Mouse (Mus musculus): ENCODE data around the gene Echdc2. TPM values are rescaled to one million over a fixed set of nuclear protein-coding genes. Genes with fewer than 3 reads are reported as not detected.

Echdc2 gene
- polyA plus RNA-seq (2012; rRNA removed): 9.6 and 11.0 TPM in 2 replicates

DNA sequence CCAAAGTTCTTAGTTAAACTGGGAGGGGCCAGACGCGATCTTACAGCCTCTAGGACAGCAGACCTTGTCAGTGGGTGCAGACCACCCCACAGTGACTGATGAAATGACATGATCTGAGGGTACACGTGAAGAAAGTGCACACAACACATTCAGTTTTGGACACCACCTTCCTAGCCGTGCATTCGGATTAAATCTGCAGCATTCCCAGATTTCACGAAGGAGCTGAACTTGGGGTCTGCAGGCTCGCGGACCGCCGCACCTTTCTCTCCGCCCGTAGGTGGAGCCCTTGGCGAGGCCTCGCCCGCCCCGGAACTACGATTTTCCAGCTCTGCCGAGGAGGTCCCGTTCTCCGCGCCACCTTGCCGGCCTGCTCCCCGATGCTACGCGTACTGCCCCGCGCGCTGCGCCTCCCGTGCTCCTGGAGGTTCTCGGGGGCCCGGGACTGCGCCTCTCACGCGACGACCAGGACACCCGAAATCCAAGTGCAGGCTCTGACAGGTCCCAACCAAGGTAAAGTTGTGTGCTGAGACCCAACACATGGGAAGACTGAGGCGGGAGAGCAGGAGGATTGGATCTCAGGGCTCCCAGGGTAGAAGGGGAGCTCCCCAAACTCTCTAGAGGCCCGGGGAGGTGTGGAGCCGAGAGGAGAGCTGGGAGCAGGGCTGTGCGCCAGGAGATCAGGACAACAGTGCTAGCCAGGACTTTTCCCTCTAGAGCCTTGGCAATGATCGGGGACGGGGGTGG is at the start of gene Echdc2:
Gene Echdc2 (plus strand): TSS at position 286 of the 744 bp plus-strand sequence.

DNA sequence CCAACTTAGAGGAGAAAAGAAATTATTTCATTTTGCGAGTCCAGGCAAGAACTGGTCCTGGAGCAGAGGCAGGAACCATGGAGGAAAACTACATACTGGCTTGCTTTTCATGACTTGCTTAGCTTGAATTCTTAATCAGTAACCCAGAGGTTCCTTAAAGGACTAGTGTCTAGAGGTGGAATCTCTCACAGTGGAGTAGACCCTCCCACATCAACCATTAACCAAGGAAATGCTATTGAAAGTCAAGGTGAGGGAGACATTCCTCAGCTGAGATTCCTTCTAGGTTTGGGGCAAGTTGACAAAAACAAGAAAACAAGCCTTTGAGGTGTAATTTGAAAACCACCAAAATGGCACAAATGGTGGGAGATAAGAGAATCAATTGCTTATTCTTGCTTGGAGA is 20.4 kb upstream of the Echdc2 start, which contains the start of gene Scp2:
Gene Scp2 (minus strand): TSS at position 119 of the 400 bp plus-strand sequence.

DNA sequence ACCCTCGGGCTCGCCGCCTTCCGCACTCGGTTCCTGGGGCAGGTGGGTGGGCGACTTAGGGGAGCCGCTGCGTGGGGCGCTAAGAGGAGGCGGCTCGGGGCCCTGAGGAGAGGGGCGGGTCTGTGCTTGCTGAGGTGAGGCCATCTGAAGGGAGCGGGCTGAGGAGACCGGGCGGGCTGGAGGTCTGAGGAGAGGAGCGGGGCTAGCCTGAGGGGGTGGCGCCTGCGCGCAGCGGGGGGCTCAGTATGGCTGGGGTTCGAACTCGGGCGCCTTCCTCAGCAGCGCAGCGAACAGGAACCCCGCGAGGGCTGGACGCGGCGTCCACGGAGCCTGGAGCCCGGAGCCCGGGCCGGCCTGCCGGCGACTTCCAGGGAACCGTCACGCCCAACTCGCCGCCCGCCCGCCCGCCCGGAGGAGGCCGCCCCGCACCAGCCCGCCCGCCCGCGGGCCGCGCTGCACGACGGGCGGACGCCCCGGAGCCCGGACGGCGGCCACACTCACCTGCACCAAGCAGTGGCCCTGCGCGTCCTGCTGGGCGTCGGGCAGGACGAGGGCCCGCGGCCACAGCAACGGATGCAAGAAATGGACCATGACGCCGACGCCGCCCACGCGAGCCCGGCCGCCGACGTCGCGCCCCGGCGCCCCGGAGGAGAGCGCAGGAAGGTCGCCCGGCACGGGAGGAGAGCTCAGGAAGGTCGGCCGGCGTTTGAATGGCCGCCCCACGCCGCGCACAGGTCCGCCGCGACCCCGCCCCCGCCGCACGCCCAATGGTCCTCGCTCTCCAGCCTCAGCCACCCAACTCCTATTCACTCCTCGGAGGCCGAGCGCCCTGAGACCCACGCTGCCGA is 52.3 kb downstream of the Echdc2 start, which contains the start of gene Zyg11a:
Gene Zyg11a (minus strand): TSS at position 717 of the 848 bp plus-strand sequence.

Other genes with a start within 250 kb of the Echdc2 start
- gene Cpt2, start 241.8 kb upstream of the Echdc2 start, polyA plus RNA-seq (2012; rRNA removed): 19.5 and 24.9 TPM in 2 replicates
- gene Slc1a7, start 197.1 kb upstream of the Echdc2 start, polyA plus RNA-seq (2012; rRNA removed): 0.02 TPM in 1 of 2 replicates, not detected in the other
- gene Podn, start 69.0 kb upstream of the Echdc2 start, polyA plus RNA-seq (2012; rRNA removed): 0.55 and 0.69 TPM in 2 replicates
- 200 and 226 TPM in 2 replicates for gene Scp2, start 20.4 kb upstream of the Echdc2 start, polyA plus RNA-seq (2012; rRNA removed)
- 0.23 and 0.45 TPM in 2 replicates for gene Zyg11a, start 52.6 kb downstream of the Echdc2 start, polyA plus RNA-seq (2012; rRNA removed)
- gene Zyg11b, start 135.7 kb downstream of the Echdc2 start, polyA plus RNA-seq (2012; rRNA removed): 2.2 and 2.7 TPM in 2 replicates
- 9.4 and 12.4 TPM in 2 replicates for gene Coa7, start 162.7 kb downstream of the Echdc2 start, polyA plus RNA-seq (2012; rRNA removed)
- 0.07 and 0.09 TPM in 2 replicates for gene Shisal2a, start 217.9 kb downstream of the Echdc2 start, polyA plus RNA-seq (2012; rRNA removed)
- gene Gpx7, start 241.5 kb downstream of the Echdc2 start, polyA plus RNA-seq (2012; rRNA removed): 5.3 and 5.8 TPM in 2 replicates